Comparison of ENCODE assay signal across 8 mouse cellular contexts in the genomic region with DNA sequence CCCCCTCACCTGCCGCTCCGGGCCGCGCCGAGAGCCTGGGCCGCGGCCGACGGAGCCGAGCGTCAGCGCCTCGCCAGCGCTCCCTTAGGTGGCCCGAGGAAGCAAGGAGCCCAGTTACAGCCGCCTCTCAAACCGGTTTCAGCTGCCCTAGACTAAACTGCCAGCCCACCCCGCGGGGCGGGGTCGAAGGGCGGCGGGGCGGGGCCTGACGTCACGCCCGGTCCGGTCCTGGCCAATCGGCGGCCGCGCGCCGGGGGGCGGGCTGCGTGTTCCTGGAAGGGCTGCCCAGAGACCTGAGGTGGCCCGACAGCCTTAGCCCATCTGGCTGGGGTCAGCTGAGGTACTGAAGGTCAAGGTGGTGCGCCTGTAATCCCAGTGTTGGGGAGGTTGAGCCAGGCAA. TPM values are rescaled to one million over a fixed set of nuclear protein-coding genes. Genes with fewer than 3 reads are reported as not detected.
A peak's percentile ranks its signal among the peaks of the same experiment; 100 is the strongest.
DNase-seq lines count a peak whose midpoint lies in the region; ATAC-seq lines count a peak whose summit lies in the region.

No protein-coding gene starts in this region.

- peak overlapping the region; percentile 99 for H3K27ac ChIP-seq in embryonic facial prominence, embryonic 14.5 days (replicated peaks; ENCODE audit: low read depth, low read length)
- H3K27ac ChIP-seq in kidney, embryonic 14.5 days (ENCODE audit: low read depth, low read length): peak overlapping the region; percentile 95
- peak overlapping the region; percentile 98 for H3K27ac ChIP-seq in limb, embryonic 15.5 days

- H3K4me2 ChIP-seq in embryonic facial prominence, embryonic 14.5 days (ENCODE audit: low read depth, low read length): peak overlapping the region; percentile 71
- peak overlapping the region; percentile 72 for H3K4me2 ChIP-seq in kidney, embryonic 14.5 days (replicated peaks; ENCODE audit: low read depth, low read length)
- peak overlapping the region; percentile 64 for H3K4me2 ChIP-seq in limb, embryonic 15.5 days

- no peaks in the 10 kb centered on the region for H3K36me3 ChIP-seq in embryonic facial prominence, embryonic 14.5 days (ENCODE audit: control insufficient read depth, insufficient read depth, low read length)
- no peaks in the 10 kb centered on the region for H3K36me3 ChIP-seq in kidney, embryonic 14.5 days (ENCODE audit: control insufficient read depth, insufficient read depth, low read length)
- no peaks in the 10 kb centered on the region for H3K36me3 ChIP-seq in limb, embryonic 15.5 days

- H3K4me1 ChIP-seq in embryonic facial prominence, embryonic 14.5 days (ENCODE audit: control insufficient read depth, insufficient read depth, low read length): peaks cover 25% of the 10 kb centered on the region
- H3K4me1 ChIP-seq in kidney, embryonic 14.5 days (ENCODE audit: control insufficient read depth, insufficient read depth, low read length): peaks cover 20% of the 10 kb centered on the region
- peaks cover 27% of the 10 kb centered on the region for H3K4me1 ChIP-seq in limb, embryonic 15.5 days

- H3K27me3 ChIP-seq in embryonic facial prominence, embryonic 14.5 days (replicated peaks; ENCODE audit: control insufficient read depth, insufficient read depth, low read length): no peaks in the 10 kb centered on the region
- no peaks in the 10 kb centered on the region for H3K27me3 ChIP-seq in kidney, embryonic 14.5 days (ENCODE audit: control insufficient read depth, insufficient read depth, low read length)
- H3K27me3 ChIP-seq in limb, embryonic 15.5 days: no peaks in the 10 kb centered on the region

- peak overlapping the region; percentile 87 for H3K4me3 ChIP-seq in embryonic facial prominence, embryonic 14.5 days (ENCODE audit: low read depth, low read length)
- H3K4me3 ChIP-seq in kidney, embryonic 14.5 days (ENCODE audit: low read length): peak overlapping the region; percentile 62
- H3K4me3 ChIP-seq in limb, embryonic 15.5 days: peak overlapping the region; percentile 80

- peak; percentile 93 for DNase-seq in 3T3-L1 (ENCODE audit: low read depth, low spot score)
- peak; percentile 90 to 95 for DNase-seq in adrenal gland, postnatal 4 days (ENCODE audit: low spot score in 2 of 2)
- peak; percentile 96 for DNase-seq in embryonic facial prominence, embryonic 14.5 days (ENCODE audit: low spot score)
- DNase-seq in heart, adult 9 months (ENCODE audit: low spot score in 2 of 2): peak; percentile 97 to 98
- peak; percentile 96 to 98 for DNase-seq in monocyte, adult 2 months (ENCODE audit: low read depth in 1 of 2, low spot score in 2 of 2)
- DNase-seq in spleen, postnatal 36 days (ENCODE audit: low spot score in 2 of 2): peak; percentile 98

- peak; percentile 98 for ATAC-seq in embryonic facial prominence, embryonic 14.5 days (ENCODE audit: low read depth)
- peak; percentile 98 for ATAC-seq in kidney, embryonic 14.5 days (ENCODE audit: low FRiP score, low TSS enrichment)
- peak; percentile 97 for ATAC-seq in limb, embryonic 15.5 days (ENCODE audit: insufficient number of reproducible peaks, low FRiP score, low TSS enrichment, low read depth)

- H3K9me3 ChIP-seq in embryonic facial prominence, embryonic 14.5 days (ENCODE audit: control insufficient read depth, low read length): no peaks in the 10 kb centered on the region
- no peaks in the 10 kb centered on the region for H3K9me3 ChIP-seq in kidney, embryonic 14.5 days (ENCODE audit: control insufficient read depth, low read length)
- H3K9me3 ChIP-seq in limb, embryonic 15.5 days: no peaks in the 10 kb centered on the region

- WGBS in embryonic facial prominence, embryonic 14.5 days: 3% methylated on average over 7 of the region's 38 CpGs
- WGBS in kidney, embryonic 14.5 days: 1% methylated on average over 24 of the region's 38 CpGs
- WGBS in limb, embryonic 15.5 days: under 1% methylated on average over 22 of the region's 38 CpGs

- H3K9ac ChIP-seq in embryonic facial prominence, embryonic 14.5 days (ENCODE audit: low read depth, low read length): peak overlapping the region; percentile 97
- peak overlapping the region; percentile 93 for H3K9ac ChIP-seq in kidney, embryonic 14.5 days (ENCODE audit: low read depth, low read length)
- H3K9ac ChIP-seq in limb, embryonic 15.5 days: peak overlapping the region; percentile 90

RNA-seq across cellular contexts. Expression of a gene that starts 9.5 kb away (rescaled TPM):
- 10 to 100 TPM; 36.9 to 40.5 TPM for total RNA-seq in adrenal gland, postnatal 4 days (2021)
- 40.4 and 49.0 TPM in 2 replicates for polyA plus RNA-seq in embryonic facial prominence, embryonic 14.5 days (2014; fragmentation: Nextera tagmentation; extraction: Ambion mirVana)
- 37.4 and 42.8 TPM in 2 replicates for polyA plus RNA-seq in kidney, embryonic 14.5 days (2014; fragmentation: Nextera tagmentation; extraction: Ambion mirVana)
- 44.3 and 48.7 TPM in 2 replicates for polyA plus RNA-seq in limb, embryonic 15.5 days (2015; fragmentation: Nextera tagmentation; extraction: Ambion mirVana)

Comparison
In these comparisons a context has a peak if more than half of its experiments do, and no peak if none do; other contexts are left out.
1. Peak in every context shown above with its lines: DNase-seq, ATAC-seq, H3K4me3 ChIP-seq and H3K27ac ChIP-seq.